9 mouse cellular contexts compared by ENCODE assay signal in genomic region chr11:70539423-70539822, GRCm38 (mm10). TPM values are rescaled to one million over a fixed set of nuclear protein-coding genes. Genes with fewer than 3 reads are reported as not detected.
DNase-seq lines count a peak whose midpoint lies in the region; ATAC-seq and TF ChIP-seq lines count a peak whose summit lies in the region.
"Had no signal": no experiment of that assay in that cellular context is flagged by ENCODE, and none has a peak within 500 bp of the region (broad histone marks: within the 10 kb centered on the region; RNA-seq: fewer than 3 reads in every experiment).

No protein-coding gene starts in this region.

- no peak for DNase-seq in lung, adult 2 months
- DNase-seq in lung, postnatal 25 days (ENCODE audit: low spot score): no peak
- no peak for DNase-seq in embryonic facial prominence, embryonic 14.5 days (ENCODE audit: low spot score)
- no peak for DNase-seq in layer of hippocampus, adult 18-20 months (ENCODE audit: low spot score in 2 of 2)
- no peak for DNase-seq in thymus, postnatal 0 days (ENCODE audit: low spot score)
- no peak for DNase-seq in frontal cortex, postnatal 25 days (ENCODE audit: low spot score in 2 of 2)

- H3K4me3 ChIP-seq in lung, adult 2 months (replicated peaks; ENCODE audit: extremely low read depth, low read depth, low read length): peak overlapping the region; percentile 70
- peak overlapping the region; percentile 65 for H3K4me3 ChIP-seq in embryonic facial prominence, embryonic 14.5 days (ENCODE audit: low read depth, low read length)
- H3K4me3 ChIP-seq in intestine, postnatal 0 days (ENCODE audit: low read depth, low read length): peak overlapping the region; percentile 73
- H3K4me3 ChIP-seq in neural tube, embryonic 13.5 days: peak overlapping the region; percentile 59

- TF ChIP-seq CTCF in lung, adult 2 months (IDR thresholded peaks at IDR 0.05; ENCODE audit: insufficient read depth, low read length): no peak
- TF ChIP-seq CTCF in intestine, postnatal 0 days (IDR thresholded peaks at IDR 0.05; ENCODE audit: low read depth): no peak

- no peak for ATAC-seq in embryonic facial prominence, embryonic 14.5 days (ENCODE audit: low read depth)
- ATAC-seq in intestine, postnatal 0 days: peak; percentile 8; the same call in 1 of the 2 replicates
- no peak; the same call in 1 of the 2 replicates for ATAC-seq in neural tube, embryonic 13.5 days (ENCODE audit: low read depth)

- 6% methylated on average over 9 of the region's 9 CpGs for WGBS in lung, adult 2 months
- 17% methylated on average over 9 of the region's 9 CpGs for WGBS in embryonic facial prominence, embryonic 14.5 days
- 5% methylated on average over 9 of the region's 9 CpGs for WGBS in intestine, postnatal 0 days
- 18% methylated on average over 9 of the region's 9 CpGs for WGBS in neural tube, embryonic 13.5 days

- no peaks in the 10 kb centered on the region for H3K9me3 ChIP-seq in embryonic facial prominence, embryonic 14.5 days (ENCODE audit: control insufficient read depth, low read length)
- H3K9me3 ChIP-seq in intestine, postnatal 0 days (ENCODE audit: control insufficient read depth): no peaks in the 10 kb centered on the region
- no peaks in the 10 kb centered on the region for H3K9me3 ChIP-seq in neural tube, embryonic 13.5 days

- H3K4me1 ChIP-seq in lung, adult 2 months (ENCODE audit: control insufficient read depth, insufficient read depth, low read length): no peaks in the 10 kb centered on the region; the same call in 1 of the 2 replicates
- no peaks in the 10 kb centered on the region for H3K4me1 ChIP-seq in embryonic facial prominence, embryonic 14.5 days (ENCODE audit: control insufficient read depth, insufficient read depth, low read length)
- no peaks in the 10 kb centered on the region for H3K4me1 ChIP-seq in intestine, postnatal 0 days (replicated peaks; ENCODE audit: control insufficient read depth, insufficient read depth, low read length)
- peaks cover 18% of the 10 kb centered on the region for H3K4me1 ChIP-seq in neural tube, embryonic 13.5 days (replicated peaks)

- no peak for TF ChIP-seq POLR2A in lung, adult 2 months (IDR thresholded peaks at IDR 0.05; ENCODE audit: borderline replicate concordance, extremely low read depth, low read depth, low read length)

- H3K27me3 ChIP-seq in embryonic facial prominence, embryonic 14.5 days (replicated peaks; ENCODE audit: control insufficient read depth, insufficient read depth, low read length): no peaks in the 10 kb centered on the region
- H3K27me3 ChIP-seq in intestine, postnatal 0 days (replicated peaks; ENCODE audit: control insufficient read depth, insufficient read depth, low read length): no peaks in the 10 kb centered on the region
- peaks cover 40% of the 10 kb centered on the region for H3K27me3 ChIP-seq in neural tube, embryonic 13.5 days

- H3K27ac ChIP-seq in embryonic facial prominence, embryonic 14.5 days (replicated peaks; ENCODE audit: low read depth, low read length): no peak overlapping the region
- 0 out of 2 replicates have a peak overlapping the region, but pooled peaks have one; percentile 70 for H3K27ac ChIP-seq in intestine, postnatal 0 days (ENCODE audit: low read depth, low read length)
- no peak overlapping the region for H3K27ac ChIP-seq in neural tube, embryonic 13.5 days (replicated peaks)

- H3K4me2 ChIP-seq in embryonic facial prominence, embryonic 14.5 days (ENCODE audit: low read depth, low read length): peak overlapping the region; percentile 83
- H3K4me2 ChIP-seq in intestine, postnatal 0 days (replicated peaks; ENCODE audit: low read depth): peak overlapping the region; percentile 88
- H3K4me2 ChIP-seq in neural tube, embryonic 13.5 days: peak overlapping the region; percentile 72

- no peaks in the 10 kb centered on the region for H3K36me3 ChIP-seq in embryonic facial prominence, embryonic 14.5 days (ENCODE audit: control insufficient read depth, insufficient read depth, low read length)
- H3K36me3 ChIP-seq in intestine, postnatal 0 days (ENCODE audit: control insufficient read depth, insufficient read depth): no peaks in the 10 kb centered on the region; the same call in 1 of the 2 replicates
- H3K36me3 ChIP-seq in neural tube, embryonic 13.5 days: no peaks in the 10 kb centered on the region

- peak overlapping the region; percentile 71 for H3K9ac ChIP-seq in embryonic facial prominence, embryonic 14.5 days (ENCODE audit: low read depth, low read length)
- peak overlapping the region; percentile 71; the same call in 1 of the 2 replicates for H3K9ac ChIP-seq in intestine, postnatal 0 days (ENCODE audit: low read depth, low read length)
- H3K9ac ChIP-seq in neural tube, embryonic 13.5 days: peak overlapping the region; percentile 77

RNA-seq across cellular contexts. Expression of gene Pld2, which starts 0.4 kb away (rescaled TPM):
- 32.4 and 47.2 TPM in 2 replicates for polyA plus RNA-seq in lung, adult 2 months (2012; rRNA removed)
- 9.2 and 9.5 TPM in 2 replicates for polyA plus RNA-seq in embryonic facial prominence, embryonic 14.5 days (2014; fragmentation: Nextera tagmentation; extraction: Ambion mirVana)
- polyA plus RNA-seq in intestine, postnatal 0 days (2015; fragmentation: Nextera tagmentation; extraction: Ambion mirVana): 5.9 and 6.3 TPM in 2 replicates
- 7.4 and 8.8 TPM in 2 replicates for polyA plus RNA-seq in neural tube, embryonic 13.5 days (2015; fragmentation: Nextera tagmentation; extraction: Ambion mirVana)
- 10 to 100 TPM; 16.7 to 17.8 TPM for total RNA-seq in layer of hippocampus, adult 18-20 months (2021)
- polyA plus RNA-seq in thymus, postnatal 0 days (2015; fragmentation: Nextera tagmentation; extraction: Ambion mirVana): 2.0 and 2.7 TPM in 2 replicates

RNA-seq across cellular contexts. Expression of gene Gm40193, which starts 6.7 kb away (rescaled TPM):
- not detected in 2 replicates for polyA plus RNA-seq in lung, adult 2 months (2012; rRNA removed)
- 1.1 and 2.7 TPM in 2 replicates for polyA plus RNA-seq in embryonic facial prominence, embryonic 14.5 days (2014; fragmentation: Nextera tagmentation; extraction: Ambion mirVana)
- not detected in 2 replicates for polyA plus RNA-seq in intestine, postnatal 0 days (2015; fragmentation: Nextera tagmentation; extraction: Ambion mirVana)
- polyA plus RNA-seq in neural tube, embryonic 13.5 days (2015; fragmentation: Nextera tagmentation; extraction: Ambion mirVana): not detected in 2 replicates
- not detected for total RNA-seq in layer of hippocampus, adult 18-20 months (2021)
- not detected in 2 replicates for polyA plus RNA-seq in thymus, postnatal 0 days (2015; fragmentation: Nextera tagmentation; extraction: Ambion mirVana)
- polyA plus RNA-seq: activated CD4-positive, CD25-positive, alpha-beta regulatory T cell, adult 4 months had no signal

RNA-seq across cellular contexts. Expression of gene Psmb6, which starts 14.3 kb away (rescaled TPM):
- 202 and 264 TPM in 2 replicates for polyA plus RNA-seq in lung, adult 2 months (2012; rRNA removed)
- 706 and 727 TPM in 2 replicates for polyA plus RNA-seq in embryonic facial prominence, embryonic 14.5 days (2014; fragmentation: Nextera tagmentation; extraction: Ambion mirVana)
- polyA plus RNA-seq in intestine, postnatal 0 days (2015; fragmentation: Nextera tagmentation; extraction: Ambion mirVana): 462 and 489 TPM in 2 replicates
- 814 and 884 TPM in 2 replicates for polyA plus RNA-seq in neural tube, embryonic 13.5 days (2015; fragmentation: Nextera tagmentation; extraction: Ambion mirVana)
- total RNA-seq in layer of hippocampus, adult 18-20 months (2021): 100 to 1,000 TPM; 198 TPM
- polyA plus RNA-seq in thymus, postnatal 0 days (2015; fragmentation: Nextera tagmentation; extraction: Ambion mirVana): 741 and 749 TPM in 2 replicates

RNA-seq across cellular contexts. Expression of gene Gltpd2, which starts 20.4 kb away (rescaled TPM):
- polyA plus RNA-seq in lung, adult 2 months (2012; rRNA removed): 0.12 and 0.34 TPM in 2 replicates
- polyA plus RNA-seq in embryonic facial prominence, embryonic 14.5 days (2014; fragmentation: Nextera tagmentation; extraction: Ambion mirVana): 0.53 and 0.84 TPM in 2 replicates
- 0.30 and 0.82 TPM in 2 replicates for polyA plus RNA-seq in intestine, postnatal 0 days (2015; fragmentation: Nextera tagmentation; extraction: Ambion mirVana)
- 0.42 and 0.52 TPM in 2 replicates for polyA plus RNA-seq in neural tube, embryonic 13.5 days (2015; fragmentation: Nextera tagmentation; extraction: Ambion mirVana)
- total RNA-seq in layer of hippocampus, adult 18-20 months (2021): not detected
- polyA plus RNA-seq in thymus, postnatal 0 days (2015; fragmentation: Nextera tagmentation; extraction: Ambion mirVana): 0.31 TPM in 1 of 2 replicates, not detected in the other
- polyA plus RNA-seq: activated CD4-positive, CD25-positive, alpha-beta regulatory T cell, adult 4 months had no signal

RNA-seq across cellular contexts. Expression of gene Mink1, which starts 23.3 kb away (rescaled TPM):
- 119 and 120 TPM in 2 replicates for polyA plus RNA-seq in lung, adult 2 months (2012; rRNA removed)
- polyA plus RNA-seq in embryonic facial prominence, embryonic 14.5 days (2014; fragmentation: Nextera tagmentation; extraction: Ambion mirVana): 17.2 and 18.3 TPM in 2 replicates
- polyA plus RNA-seq in intestine, postnatal 0 days (2015; fragmentation: Nextera tagmentation; extraction: Ambion mirVana): 5.8 and 6.1 TPM in 2 replicates
- 18.0 TPM in 2 replicates for polyA plus RNA-seq in neural tube, embryonic 13.5 days (2015; fragmentation: Nextera tagmentation; extraction: Ambion mirVana)
- 100 to 1,000 TPM; 477 to 515 TPM for total RNA-seq in layer of hippocampus, adult 18-20 months (2021)
- 6.3 and 6.6 TPM in 2 replicates for polyA plus RNA-seq in thymus, postnatal 0 days (2015; fragmentation: Nextera tagmentation; extraction: Ambion mirVana)
